Mouse (Mus musculus) cerebellum, postnatal 25 days (tissue): Measurements from ENCODE around the gene Agtpbp1.

Source experiments
- DNase-seq, 2 experiments: peaks; one replicate each; pipeline ENCODE4 v3.0.0; 2021; ENCODE audit warnings: mixed read lengths in 2 of 2

Agtpbp1 gene

DNA sequence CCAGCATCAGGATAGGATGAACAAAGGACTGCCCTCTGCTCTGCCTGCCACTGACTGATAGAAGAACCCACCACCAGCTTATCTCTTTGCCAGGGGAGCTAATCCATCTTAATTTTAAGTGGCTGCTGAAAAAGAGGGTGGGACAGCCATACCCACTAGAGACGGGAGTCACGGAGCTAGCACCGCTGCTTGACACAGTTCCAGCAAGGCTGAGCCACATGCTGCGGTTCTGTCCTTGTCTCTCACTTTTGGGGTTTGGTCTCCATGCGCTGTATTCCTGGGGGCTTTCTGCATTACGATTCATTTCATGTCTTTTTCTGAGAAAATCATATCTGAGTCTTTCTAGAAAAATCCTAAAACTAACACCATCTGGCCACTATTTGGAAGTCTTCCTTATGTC is 13.9 kb downstream of the Agtpbp1 start:
- no peak for DNase-seq

DNA sequence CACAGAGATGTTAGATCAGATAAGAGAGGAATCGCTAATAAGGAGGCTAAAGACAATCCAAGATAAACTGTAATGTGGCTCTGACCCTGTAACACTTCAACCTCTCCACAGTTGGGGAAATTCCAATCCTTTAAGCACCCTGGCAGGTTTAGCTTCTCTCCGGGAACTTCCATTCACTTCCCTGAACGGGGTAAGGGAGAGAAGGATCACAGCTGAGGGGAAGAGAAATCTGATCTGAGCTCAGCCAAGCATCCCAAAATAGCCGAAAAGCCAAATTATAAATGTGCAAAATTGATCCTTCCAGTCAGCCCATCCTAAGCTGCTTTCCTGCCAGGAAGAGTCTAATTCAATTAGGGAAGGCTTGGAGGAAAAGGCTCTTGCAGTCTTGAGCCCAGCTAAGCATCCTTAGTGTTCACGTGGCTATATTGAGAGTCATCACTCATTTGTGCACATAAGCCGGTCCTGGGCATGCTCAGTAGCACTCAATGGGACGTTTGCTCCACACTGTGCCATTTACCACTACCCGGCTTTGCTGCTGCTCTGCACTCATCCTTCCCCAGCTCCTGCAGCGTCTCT is 19.0 kb downstream of the Agtpbp1 start:
- no peak for DNase-seq

DNA sequence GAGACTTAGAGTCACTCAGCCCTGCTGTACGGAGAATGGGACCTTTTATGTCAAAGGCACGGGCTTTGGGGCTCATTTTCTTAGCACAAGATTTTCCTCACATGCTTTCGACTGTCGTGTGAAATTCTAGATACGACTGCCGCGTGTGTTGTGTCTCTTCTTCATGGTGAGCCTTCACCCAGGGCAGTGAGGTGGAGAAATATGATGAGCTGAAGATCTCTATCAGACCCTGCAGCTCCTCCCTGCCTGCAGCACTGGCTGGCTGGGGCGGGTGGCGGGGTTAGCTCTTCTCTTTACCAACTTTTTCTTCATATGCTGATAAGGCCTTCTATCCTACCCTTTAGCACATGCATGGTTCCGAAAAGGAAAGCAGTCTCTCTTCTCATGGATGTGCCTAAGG is 20.1 kb downstream of the Agtpbp1 start:
- DNase-seq, result no peak

DNA sequence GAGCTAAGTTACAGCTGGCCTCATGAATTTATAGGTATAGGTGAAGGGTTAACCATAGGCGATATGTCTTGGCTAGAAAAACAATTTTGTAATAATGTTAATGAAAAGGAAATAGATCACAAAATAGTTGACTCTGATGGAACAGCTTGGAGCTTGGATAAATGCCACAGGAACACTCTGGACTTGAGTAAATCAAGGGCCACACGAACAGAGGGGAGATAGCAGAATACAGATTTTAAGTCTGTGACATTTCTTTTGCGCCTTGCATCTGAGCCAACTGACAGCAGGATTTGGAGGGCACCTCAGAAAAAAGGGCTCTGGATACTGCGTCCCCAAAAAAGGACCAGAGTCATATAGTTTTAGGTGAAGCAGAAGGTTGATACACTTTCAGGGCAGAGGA is 20.5 kb downstream of the Agtpbp1 start:
- DNase-seq, result no peak

DNA sequence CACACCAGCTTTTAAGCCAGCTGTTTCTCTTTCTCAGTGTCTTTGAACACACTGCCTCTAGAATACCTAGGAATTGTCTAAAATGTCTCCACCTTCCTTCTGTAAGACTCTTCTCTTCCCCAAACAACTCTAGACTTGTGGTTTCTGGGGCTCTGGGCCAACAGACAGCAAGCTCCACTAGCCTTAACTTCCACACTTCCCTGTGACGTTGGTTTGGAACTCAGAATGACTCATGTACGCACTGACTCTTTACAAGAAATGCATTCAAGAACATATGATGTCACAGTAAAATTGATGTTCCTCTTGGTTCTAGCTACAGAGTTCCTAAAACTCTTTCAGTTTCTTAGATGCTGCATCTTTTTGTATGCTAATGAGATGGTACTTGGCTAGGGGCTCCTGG is 22.6 kb downstream of the Agtpbp1 start:
- no peak for DNase-seq

DNA sequence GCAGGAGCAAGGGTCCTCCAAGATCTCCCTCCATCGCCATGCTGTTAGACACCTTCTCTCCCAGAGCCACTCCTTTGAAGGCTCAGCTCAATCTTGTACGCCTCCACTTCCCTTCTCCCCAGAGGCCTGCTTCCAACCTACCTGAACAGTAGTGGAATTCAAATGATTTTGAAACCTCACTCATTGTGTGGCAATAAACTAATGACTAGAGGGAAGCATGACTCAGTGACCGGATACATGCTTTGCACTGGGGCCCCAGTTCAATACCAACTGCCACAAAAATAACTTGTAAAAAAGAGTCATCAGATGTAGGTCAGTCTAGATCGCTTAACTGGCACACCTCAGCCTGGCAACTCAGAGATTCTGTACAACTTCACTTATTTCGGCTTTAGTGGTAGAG is 26.3 kb downstream of the Agtpbp1 start:
- DNase-seq, result no peak

DNA sequence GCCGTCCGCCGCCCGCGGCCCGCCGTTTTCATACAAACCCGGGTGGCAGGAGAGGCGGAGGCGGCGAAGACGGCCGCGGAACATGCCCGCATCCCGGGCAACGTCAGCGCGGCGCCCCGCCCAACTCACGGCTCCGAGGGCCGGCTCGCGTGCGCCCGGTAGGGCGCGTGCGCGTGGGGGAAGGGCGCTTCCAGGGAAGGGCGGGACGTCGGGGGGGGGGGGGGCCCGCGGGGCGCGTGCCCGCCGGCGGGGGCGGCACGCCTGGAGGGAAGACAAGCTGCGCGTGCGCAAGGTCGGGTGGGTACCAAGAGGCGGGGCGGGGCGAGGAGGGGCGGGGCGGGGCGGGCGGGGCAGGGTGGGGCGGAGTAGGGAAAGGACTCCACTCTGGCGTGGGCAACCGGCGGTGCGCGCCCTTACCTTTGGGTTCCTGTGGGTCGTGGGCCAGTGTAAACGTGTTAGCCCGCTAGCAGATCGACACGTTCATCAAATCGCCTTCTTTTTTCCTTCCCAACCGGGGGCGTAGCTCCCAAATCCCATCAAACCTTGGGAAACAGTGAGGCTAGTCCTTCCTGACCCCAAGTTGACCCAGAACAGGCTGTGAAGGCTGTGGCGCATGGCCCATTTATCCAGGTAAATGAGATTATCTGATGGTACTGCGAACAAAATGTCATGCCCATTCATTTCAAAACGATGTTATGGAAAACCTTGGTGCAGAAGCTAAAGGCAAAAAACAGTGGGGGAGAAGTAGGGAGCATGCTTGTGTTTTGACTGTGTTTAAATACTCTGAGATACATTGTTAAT is 27.6 kb downstream of the Agtpbp1 start:
- peak; percentile 93 to 97 for DNase-seq

DNA sequence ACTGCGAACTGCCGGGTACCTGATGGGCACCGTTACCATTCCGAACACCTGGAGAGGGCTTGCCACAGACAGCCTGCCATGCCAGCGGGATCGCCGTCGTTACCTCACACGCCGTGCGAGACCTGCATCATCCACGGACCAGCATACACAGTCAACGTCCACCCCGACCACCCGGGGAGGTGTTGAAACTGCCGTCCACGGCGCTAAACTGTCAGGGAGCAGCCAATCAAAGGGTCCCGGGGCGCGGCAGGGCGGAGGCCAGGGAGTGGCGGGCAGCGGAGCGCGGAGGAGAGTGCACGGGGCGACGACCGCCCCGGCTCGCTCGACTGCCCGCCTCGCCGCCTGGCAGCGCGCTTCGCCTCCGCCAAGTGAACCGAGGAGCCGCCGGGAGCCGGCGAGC is 28.4 kb downstream of the Agtpbp1 start:
- DNase-seq, result peak; percentile 77 to 82

DNA sequence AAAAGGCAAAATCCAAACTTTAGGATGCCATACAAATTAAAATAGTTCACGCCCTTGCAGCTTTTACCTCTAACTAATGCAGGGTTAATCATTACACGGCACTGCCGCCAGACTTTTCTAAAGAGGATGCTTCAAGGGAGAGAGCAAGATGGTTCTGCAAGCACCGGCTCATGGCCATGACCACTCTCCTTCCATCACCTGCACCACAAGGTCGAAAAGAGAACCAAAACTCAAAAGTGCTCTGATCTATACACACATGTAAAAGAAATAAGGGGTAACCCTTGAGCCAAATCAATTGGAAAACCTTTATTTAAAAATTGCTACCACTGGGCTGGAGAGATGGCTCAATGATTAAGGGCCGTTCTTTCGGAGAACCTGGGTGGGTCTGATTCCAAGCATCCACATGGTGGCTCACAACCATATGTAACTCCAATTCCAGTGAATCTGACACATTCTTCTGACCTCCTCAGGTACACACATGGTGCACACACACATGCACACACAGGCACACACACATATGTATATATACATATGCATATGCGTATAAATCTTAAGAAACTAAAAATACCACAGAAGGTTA is 29.3 kb downstream of the Agtpbp1 start:
- peak in 1 of 2 experiments; percentile 37 for DNase-seq

DNA sequence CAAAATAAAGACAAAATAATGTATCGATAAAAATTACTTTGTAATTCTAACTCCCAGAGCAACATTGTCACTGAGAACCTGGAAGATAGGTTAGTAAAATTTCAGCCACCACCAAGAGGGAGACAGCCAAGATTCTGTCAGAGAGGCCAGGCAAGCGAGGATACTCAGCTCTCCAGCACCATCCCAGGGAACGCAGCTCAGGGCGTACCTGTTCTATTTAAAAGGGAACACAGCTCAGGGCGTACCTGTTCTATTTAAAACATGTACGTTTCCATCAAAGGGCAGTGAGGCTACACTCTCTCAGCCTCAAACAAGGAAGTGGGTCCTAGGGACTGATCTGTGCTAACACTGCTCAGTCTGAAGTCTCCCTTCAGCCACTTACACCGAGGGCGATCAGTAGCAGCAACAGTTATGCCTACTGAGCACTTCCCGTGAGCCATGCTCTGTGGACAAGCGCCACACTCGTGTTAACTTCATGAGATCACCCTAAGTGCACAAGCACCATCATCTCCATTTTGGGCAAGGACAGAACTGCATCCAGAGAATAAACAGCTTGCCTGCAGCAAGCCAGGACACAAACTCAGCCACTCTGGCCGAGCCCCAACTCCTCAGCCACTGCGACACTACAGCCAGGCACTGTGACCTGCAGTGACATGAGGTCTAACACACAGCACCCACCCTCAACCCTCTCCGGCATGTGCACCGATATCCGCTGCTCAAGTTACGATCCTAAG is 30.1 kb downstream of the Agtpbp1 start:
- DNase-seq, result peak; percentile 73 to 79

DNA sequence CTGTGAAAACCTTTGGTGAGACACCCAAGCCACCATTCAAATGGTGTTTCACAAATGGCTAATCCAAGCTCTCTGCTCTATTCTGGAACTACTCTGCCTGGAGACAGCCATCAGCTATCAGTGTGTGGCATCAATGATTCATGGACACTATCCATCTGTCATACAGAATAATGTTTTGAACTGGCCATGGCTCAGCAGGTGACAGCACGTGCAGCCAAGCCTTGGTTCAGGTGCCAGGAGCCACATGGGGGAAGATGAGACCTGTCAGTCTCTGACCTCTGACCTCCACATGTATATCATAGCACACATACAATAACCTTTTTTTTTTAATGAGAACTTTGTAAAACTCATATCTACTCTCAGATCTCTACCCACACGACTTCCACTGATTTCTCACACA is 32.3 kb downstream of the Agtpbp1 start:
- peak; percentile 85 to 88 for DNase-seq

DNA sequence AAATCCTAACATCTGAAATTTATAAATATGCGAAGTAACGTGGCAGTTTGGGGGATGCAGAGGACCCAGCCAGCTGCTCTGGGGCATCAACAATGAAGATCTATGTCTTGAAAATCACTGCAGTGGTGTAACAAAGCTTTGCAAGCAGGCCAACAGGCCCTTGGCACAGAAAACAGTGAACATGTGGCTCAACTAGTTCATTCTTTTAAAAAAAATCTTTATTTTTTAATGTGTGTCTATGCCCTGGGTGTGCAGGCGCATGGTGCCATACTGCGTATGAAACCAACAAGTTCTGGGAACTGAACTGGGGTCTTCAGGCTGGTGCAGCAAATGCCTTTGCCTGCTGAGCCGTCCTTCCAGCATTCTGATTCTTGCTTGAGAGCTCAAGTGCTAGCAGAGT is 32.7 kb downstream of the Agtpbp1 start:
- DNase-seq, result peak; percentile 29 to 41

DNA sequence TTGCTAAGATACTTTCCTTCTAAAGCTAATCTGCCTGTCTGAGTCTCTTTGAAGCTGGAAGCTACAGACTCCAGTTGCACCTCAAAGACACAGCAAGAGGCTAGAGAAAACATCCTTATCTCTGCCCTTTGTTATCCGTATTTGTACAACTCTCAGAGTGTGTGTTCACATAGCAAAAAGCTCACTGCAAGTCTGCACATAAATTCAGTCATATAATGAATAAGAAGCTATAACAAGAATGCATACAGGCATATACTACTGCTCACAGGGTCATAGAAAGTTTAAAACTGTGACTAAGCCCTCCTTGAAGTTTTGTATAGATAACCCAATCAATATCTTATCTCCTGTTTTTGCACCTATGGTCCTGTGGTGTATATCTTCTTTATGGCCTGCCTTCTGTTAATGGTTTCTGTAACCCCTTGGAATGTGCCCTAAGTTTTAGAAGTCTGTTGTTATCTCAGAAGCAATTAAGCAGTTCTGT is 35.7 kb downstream of the Agtpbp1 start:
- no peak for DNase-seq

DNA sequence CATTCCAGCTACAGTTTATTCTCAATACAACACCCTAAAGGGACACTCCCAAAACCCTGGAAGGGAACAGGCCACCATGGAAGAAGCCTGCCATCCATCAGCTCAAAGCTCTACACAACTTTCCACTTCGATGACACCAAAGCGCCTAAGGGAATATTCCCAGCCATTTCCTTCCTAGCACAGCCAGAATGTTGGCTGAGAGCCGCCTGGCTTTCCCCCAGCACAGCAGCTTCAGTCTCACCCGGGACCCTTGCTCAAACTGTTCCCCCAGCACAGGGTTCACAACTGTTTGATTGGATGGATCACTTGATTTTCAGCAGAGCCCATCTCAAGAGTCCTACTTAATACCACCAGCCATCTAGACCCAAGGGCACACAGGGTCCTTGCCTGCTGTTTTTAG is 37.3 kb downstream of the Agtpbp1 start:
- DNase-seq, result peak; percentile 17 to 40

DNA sequence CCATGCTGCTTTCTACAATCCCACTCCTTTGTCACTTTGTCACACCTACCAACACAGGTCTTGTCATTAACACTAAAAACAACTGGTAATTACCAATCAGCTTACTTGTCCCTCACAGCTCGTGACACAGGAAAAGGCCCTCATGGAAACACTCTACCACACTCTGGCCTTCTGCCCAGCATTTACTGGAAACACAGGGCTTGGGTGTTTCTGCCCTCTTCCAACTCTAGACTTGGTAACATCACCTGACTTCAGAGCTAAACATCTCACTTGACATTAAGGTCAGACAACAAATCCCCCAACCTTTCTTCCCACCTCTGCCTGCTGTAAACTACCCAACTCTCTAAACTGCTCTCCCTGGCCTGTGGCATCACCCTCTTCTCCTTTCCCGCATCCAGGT is 37.9 kb downstream of the Agtpbp1 start:
- DNase-seq, result peak; percentile 12 to 47

DNA sequence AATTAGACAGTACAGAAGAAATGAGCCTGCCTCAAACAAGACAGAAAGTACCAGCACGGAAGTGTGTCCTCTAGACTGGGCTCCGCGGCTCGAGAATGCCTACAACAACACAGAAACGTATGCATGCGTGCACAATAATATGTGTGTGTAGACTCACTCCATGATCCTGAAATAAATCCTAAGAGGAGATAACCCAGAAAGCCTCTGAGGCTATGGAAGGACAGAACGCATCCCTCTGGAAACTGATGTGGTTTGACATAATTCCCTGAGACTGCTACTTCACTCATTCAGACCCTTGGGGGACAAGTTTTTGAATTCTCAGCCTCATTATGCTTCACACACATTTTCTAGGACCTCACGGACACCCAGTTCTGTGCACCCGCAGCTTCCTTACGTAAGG is 42.6 kb downstream of the Agtpbp1 start:
- no peak for DNase-seq

DNA sequence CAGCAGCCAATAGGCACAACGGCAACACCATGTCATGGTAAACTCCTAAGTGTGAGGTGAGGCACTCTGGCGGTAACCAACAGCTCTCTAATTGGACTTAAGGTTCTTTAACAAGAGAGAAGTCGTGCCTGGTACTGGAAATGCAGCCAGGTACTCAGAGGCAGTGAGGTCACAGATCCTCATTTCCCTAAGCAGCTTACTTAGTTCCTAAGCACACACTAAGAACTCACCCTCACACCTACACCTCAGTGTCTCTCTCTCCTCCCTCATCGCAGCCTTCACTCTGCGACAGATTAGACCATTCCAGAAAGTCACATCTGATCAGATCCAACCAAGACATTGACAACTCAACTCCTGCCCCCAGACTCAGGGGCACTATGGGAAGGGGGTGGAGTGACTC is 45.0 kb downstream of the Agtpbp1 start:
- no peak for DNase-seq

DNA sequence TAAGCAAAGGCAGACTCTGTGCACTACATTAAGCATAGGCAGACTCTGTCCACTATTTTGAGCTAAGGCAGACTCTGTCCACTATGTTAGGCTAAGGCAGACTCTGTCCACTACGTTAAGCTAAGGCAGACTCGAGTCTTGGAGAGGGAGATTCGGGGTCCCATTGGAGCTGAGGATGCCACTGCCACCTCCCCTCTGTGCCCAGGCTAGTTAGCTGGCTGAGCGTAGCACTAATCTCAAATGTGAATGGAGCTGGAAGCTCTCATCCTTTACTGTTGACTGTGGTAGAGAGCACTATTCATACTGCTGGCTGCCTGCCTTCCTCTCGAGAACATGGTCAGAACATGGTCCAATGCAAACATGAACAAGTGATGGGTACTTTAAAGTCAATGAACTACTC is 46.4 kb downstream of the Agtpbp1 start:
- DNase-seq, result no peak

DNA sequence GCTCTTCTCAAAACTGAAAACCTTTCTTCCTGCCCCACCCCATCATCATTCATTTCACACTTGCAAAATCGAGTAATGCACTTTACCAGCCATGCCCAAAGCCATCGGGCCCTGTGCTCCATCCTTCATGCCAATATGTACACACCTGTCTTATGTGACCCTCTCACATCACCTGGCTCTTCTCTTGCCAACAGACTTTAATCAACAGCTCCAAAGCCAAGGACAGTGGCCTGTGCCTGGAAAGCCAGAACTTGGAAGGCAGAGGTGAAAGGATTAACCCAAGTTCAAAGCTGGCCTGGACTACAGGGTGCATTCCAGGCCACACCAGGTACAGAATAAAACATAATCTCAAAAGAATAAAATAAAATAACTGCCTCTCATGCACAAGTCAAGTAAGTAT is 48.4 kb downstream of the Agtpbp1 start:
- DNase-seq, result no peak

DNA sequence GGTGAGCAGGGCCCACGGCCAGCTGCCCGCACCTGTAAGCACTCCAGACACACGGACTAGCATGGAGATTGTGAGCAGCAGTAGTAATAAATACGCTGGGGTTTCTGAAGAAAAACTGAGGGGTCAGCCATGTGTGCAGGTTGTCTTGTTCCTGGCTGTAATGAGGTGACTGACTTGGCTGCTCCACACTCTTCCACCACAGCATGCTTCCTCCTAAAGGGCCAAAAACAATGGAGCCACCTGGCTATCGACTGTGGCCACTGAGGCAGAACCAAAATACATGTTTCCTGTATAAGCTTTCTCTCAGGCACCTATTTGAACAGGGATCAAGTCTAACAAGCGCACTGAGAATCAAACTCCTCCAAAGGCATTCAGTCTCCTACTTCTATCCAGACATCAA is 49.3 kb downstream of the Agtpbp1 start:
- peak; percentile 65 to 68 for DNase-seq

DNA sequence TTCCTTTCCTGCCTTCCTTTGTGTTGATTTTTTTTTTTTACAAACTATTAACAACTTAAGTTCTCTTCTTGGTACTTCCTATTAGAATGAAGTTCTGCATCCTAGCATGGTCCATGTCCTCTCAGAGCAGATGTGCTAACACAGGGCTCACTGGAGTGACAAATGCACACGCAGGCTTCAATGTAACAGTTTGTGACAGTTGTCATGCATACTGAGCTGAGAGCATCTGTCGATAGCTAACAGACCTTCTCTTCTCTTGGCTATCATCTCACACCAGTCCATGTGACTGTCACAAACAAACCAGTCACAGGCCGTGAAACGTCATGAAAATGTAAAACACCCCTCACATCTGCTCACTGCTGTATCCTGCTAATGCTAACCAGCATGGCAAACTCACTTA is 50.7 kb downstream of the Agtpbp1 start:
- DNase-seq, result no peak

DNA sequence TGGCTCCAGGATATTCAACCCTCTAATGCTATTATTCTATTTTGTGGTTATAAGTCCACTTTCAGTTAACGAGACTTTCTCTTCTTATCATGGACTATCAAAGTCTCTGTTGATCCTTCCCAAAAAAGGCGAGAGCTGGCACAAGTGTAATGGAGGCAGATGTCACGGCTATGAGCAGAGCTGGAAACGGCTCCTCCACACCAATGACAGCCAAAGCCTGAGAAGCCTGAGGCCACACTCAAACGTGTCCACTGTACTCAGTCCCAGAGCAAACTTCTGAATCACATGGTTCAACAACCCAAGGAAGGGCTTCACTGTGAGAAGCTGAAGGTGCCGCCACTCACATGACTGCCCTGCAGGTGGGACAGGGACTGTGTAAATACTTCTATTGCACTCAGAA is 51.7 kb downstream of the Agtpbp1 start:
- peak; percentile 37 to 45 for DNase-seq

DNA sequence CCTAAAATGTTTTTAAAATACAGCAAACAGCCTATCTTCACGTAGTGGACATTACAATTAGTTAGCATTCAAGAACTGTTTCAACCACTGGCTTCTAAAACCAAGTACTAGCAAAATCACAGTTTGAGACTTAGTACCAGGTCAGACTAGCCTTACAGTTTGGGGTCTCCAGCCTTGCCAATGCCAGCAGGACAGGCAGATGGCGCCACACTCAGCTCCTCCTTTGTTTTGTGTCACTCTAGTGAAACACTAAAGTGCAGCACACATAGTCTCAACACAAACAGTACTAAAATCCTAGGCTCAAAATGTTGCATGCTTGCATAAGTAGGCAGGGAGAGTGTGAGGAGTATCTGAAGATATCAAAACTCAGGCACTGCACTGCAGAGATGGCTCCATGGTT is 53.8 kb downstream of the Agtpbp1 start:
- DNase-seq, result peak in 1 of 2 experiments; percentile 50

DNA sequence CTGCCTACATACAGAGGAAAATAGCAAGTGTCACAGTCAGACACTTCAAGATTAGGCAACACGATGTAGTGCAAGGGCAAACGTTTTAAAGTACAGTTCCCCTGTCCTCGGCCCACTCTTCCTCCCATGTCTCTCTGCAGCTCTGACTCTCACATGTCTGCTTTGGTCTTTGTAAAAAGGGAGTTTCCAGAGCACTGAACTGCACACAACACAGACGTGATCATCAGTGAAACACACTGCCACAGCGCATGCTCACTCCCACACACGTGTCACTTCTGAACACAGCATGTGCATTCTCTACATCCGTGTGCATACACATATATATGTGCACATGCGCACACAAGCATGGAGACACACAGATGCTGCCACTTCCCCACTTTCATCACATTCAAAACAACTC is 54.5 kb downstream of the Agtpbp1 start:
- no peak for DNase-seq
